Comparison of ENCODE assay signal across 8 mouse cellular contexts in genomic region chr3:97867221-97868023, GRCm38 (mm10). TPM values are rescaled to one million over a fixed set of nuclear protein-coding genes. Genes with fewer than 3 reads are reported as not detected.
A peak's percentile ranks its signal among the peaks of the same experiment; 100 is the strongest.
DNase-seq lines count a peak whose midpoint lies in the region; ATAC-seq and TF ChIP-seq lines count a peak whose summit lies in the region.

No protein-coding gene starts in this region.

- H3K27ac ChIP-seq in kidney, adult 2 months (ENCODE audit: insufficient read depth, low read depth, low read length) = no peak overlapping the region
- H3K27ac ChIP-seq in bone marrow macrophage, adult 2 months (ENCODE audit: insufficient read depth, low read depth, low read length) = no peak overlapping the region
- peak overlapping the region; percentile 50; the same call in 1 of the 2 replicates for H3K27ac ChIP-seq in forebrain, postnatal 0 days (ENCODE audit: low read depth, low read length)
- H3K27ac ChIP-seq in intestine, postnatal 0 days (ENCODE audit: low read depth, low read length) = no peak overlapping the region
- peak overlapping the region; percentile 62 for H3K27ac ChIP-seq in liver, postnatal 0 days (ENCODE audit: low read depth)
- H3K27ac ChIP-seq in small intestine, adult 2 months (ENCODE audit: insufficient read depth, low read depth, low read length) = no peak overlapping the region

- H3K4me1 ChIP-seq in kidney, adult 2 months (ENCODE audit: control insufficient read depth, insufficient read depth, low read length) = no peaks in the 10 kb centered on the region; the same call in 1 of the 2 replicates
- H3K4me1 ChIP-seq in bone marrow macrophage, adult 2 months (ENCODE audit: control insufficient read depth, insufficient read depth, low read length) = peaks cover 9% of the 10 kb centered on the region
- H3K4me1 ChIP-seq in forebrain, postnatal 0 days (ENCODE audit: insufficient read depth) = no peaks in the 10 kb centered on the region
- H3K4me1 ChIP-seq in intestine, postnatal 0 days (replicated peaks; ENCODE audit: control insufficient read depth, insufficient read depth, low read length) = no peaks in the 10 kb centered on the region
- peaks cover 3% of the 10 kb centered on the region; the same call in 1 of the 2 replicates for H3K4me1 ChIP-seq in liver, postnatal 0 days (ENCODE audit: insufficient read depth)
- H3K4me1 ChIP-seq in small intestine, adult 2 months (ENCODE audit: control insufficient read depth, insufficient read depth, insufficient read length, low read length) = no peaks in the 10 kb centered on the region

- 0 out of 2 replicates have a peak, but pooled peaks have one; percentile 14 for TF ChIP-seq CTCF in kidney, adult 2 months (conservative IDR thresholded peaks at IDR 0.05; ENCODE audit: insufficient read depth, insufficient read length, low read depth, low read length)
- no peak for TF ChIP-seq CTCF in bone marrow macrophage, adult 2 months (IDR thresholded peaks at IDR 0.05; ENCODE audit: low read depth, low read length)
- TF ChIP-seq CTCF in forebrain, postnatal 0 days (IDR thresholded peaks at IDR 0.05; ENCODE audit: low read depth) = no peak; the same call in 1 of the 2 replicates
- TF ChIP-seq CTCF in intestine, postnatal 0 days (IDR thresholded peaks at IDR 0.05; ENCODE audit: low read depth) = 0 out of 2 replicates have a peak, but pooled peaks have one; percentile 10
- no peak for TF ChIP-seq CTCF in liver, postnatal 0 days (IDR thresholded peaks at IDR 0.05; ENCODE audit: low read depth)
- peak; percentile 2; the same call in 1 of the 2 replicates for TF ChIP-seq CTCF in small intestine, adult 2 months (IDR thresholded peaks at IDR 0.05; ENCODE audit: extremely low read depth, insufficient read length, insufficient replicate concordance, low read depth, low read length)

- H3K4me2 ChIP-seq in forebrain, postnatal 0 days (ENCODE audit: low read depth) = peak overlapping the region; percentile 98
- H3K4me2 ChIP-seq in intestine, postnatal 0 days (replicated peaks; ENCODE audit: low read depth) = peak overlapping the region; percentile 92
- H3K4me2 ChIP-seq in liver, postnatal 0 days (ENCODE audit: low read depth, low read length) = peak overlapping the region; percentile 78

- 4% methylated on average over 28 of the region's 28 CpGs for WGBS in kidney, adult 2 months
- 7% methylated on average over 27 of the region's 28 CpGs for WGBS in forebrain, postnatal 0 days
- WGBS in intestine, postnatal 0 days = 3% methylated on average over 28 of the region's 28 CpGs
- WGBS in liver, postnatal 0 days (ENCODE audit: insufficient replicate concordance) = 4% methylated on average over 27 of the region's 28 CpGs
- WGBS in small intestine, adult 2 months = 3% methylated on average over 28 of the region's 28 CpGs

- TF ChIP-seq POLR2A in kidney, adult 2 months (IDR thresholded peaks at IDR 0.05; ENCODE audit: low read depth, low read length) = no peak
- TF ChIP-seq POLR2A in bone marrow macrophage, adult 2 months (IDR thresholded peaks at IDR 0.05; ENCODE audit: borderline replicate concordance, low read depth, low read length) = no peak
- TF ChIP-seq POLR2A in small intestine, adult 2 months (IDR thresholded peaks at IDR 0.05; ENCODE audit: low read depth, low read length) = no peak

- no peaks in the 10 kb centered on the region for H3K9me3 ChIP-seq in forebrain, postnatal 0 days (ENCODE audit: low read length)
- no peaks in the 10 kb centered on the region for H3K9me3 ChIP-seq in intestine, postnatal 0 days (ENCODE audit: control insufficient read depth)
- H3K9me3 ChIP-seq in liver, postnatal 0 days (ENCODE audit: low read length) = no peaks in the 10 kb centered on the region

- peak overlapping the region; percentile 56 for H3K4me3 ChIP-seq in kidney, adult 2 months (ENCODE audit: insufficient read depth, low read depth, low read length)
- peak overlapping the region; percentile 50 for H3K4me3 ChIP-seq in bone marrow macrophage, adult 2 months (ENCODE audit: insufficient read depth, low read length)
- H3K4me3 ChIP-seq in forebrain, postnatal 0 days (ENCODE audit: low read depth, low read length) = peak overlapping the region; percentile 59
- H3K4me3 ChIP-seq in intestine, postnatal 0 days (ENCODE audit: low read depth, low read length) = peak overlapping the region; percentile 46
- H3K4me3 ChIP-seq in liver, postnatal 0 days (ENCODE audit: low read depth, low read length) = peak overlapping the region; percentile 61
- H3K4me3 ChIP-seq in small intestine, adult 2 months (ENCODE audit: low read depth, low read length) = peak overlapping the region; percentile 60

- peak overlapping the region; percentile 64 for H3K9ac ChIP-seq in forebrain, postnatal 0 days
- H3K9ac ChIP-seq in intestine, postnatal 0 days (ENCODE audit: low read depth, low read length) = peak overlapping the region; percentile 51
- peak overlapping the region; percentile 69 for H3K9ac ChIP-seq in liver, postnatal 0 days (replicated peaks)

- peak; percentile 69 for ATAC-seq in forebrain, postnatal 0 days
- no peak for ATAC-seq in intestine, postnatal 0 days
- ATAC-seq in liver, postnatal 0 days = peak; percentile 48; the same call in 1 of the 2 replicates
- ATAC-seq in megakaryocyte-erythroid progenitor cell, adult 5-6 weeks (replicated peaks; ENCODE audit: low FRiP score, low TSS enrichment, poor library complexity, severe bottlenecking) = no peak; the same call in 1 of the 2 replicates

- no peaks in the 10 kb centered on the region for H3K27me3 ChIP-seq in kidney, adult 2 months (replicated peaks; ENCODE audit: control insufficient read depth, insufficient read depth, low read length)
- H3K27me3 ChIP-seq in forebrain, postnatal 0 days (ENCODE audit: insufficient read depth, low read length) = no peaks in the 10 kb centered on the region
- peaks cover 9% of the 10 kb centered on the region; the same call in 1 of the 2 replicates for H3K27me3 ChIP-seq in intestine, postnatal 0 days (replicated peaks; ENCODE audit: control insufficient read depth, insufficient read depth, low read length)
- H3K27me3 ChIP-seq in liver, postnatal 0 days (ENCODE audit: insufficient read depth, low read length) = peaks cover 13% of the 10 kb centered on the region; the same call in 1 of the 2 replicates
- peaks cover 2% of the 10 kb centered on the region; the same call in 1 of the 2 replicates for H3K27me3 ChIP-seq in small intestine, adult 2 months (ENCODE audit: control insufficient read depth, insufficient read depth, low read length)

- no peaks in the 10 kb centered on the region for H3K36me3 ChIP-seq in kidney, adult 2 months (ENCODE audit: control insufficient read depth, insufficient read depth, low read length)
- H3K36me3 ChIP-seq in forebrain, postnatal 0 days (ENCODE audit: insufficient read depth) = no peaks in the 10 kb centered on the region
- H3K36me3 ChIP-seq in intestine, postnatal 0 days (ENCODE audit: control insufficient read depth, insufficient read depth) = no peaks in the 10 kb centered on the region
- no peaks in the 10 kb centered on the region for H3K36me3 ChIP-seq in liver, postnatal 0 days (replicated peaks; ENCODE audit: insufficient read depth, low read length)
- H3K36me3 ChIP-seq in small intestine, adult 2 months (ENCODE audit: control insufficient read depth, insufficient read depth, low read length) = no peaks in the 10 kb centered on the region

- peak; percentile 19 for DNase-seq in kidney, adult 2 months
- DNase-seq in kidney, postnatal 14 days = no peak
- DNase-seq in forebrain, postnatal 0 days = peak; percentile 40
- peak; percentile 27 for DNase-seq in liver, postnatal 0 days

- no peak for TF ChIP-seq EP300 in liver, postnatal 0 days (IDR thresholded peaks at IDR 0.05; ENCODE audit: low read depth)

RNA-seq across cellular contexts. Expression of gene Pde4dip, which starts 21.1 kb away (rescaled TPM):
- polyA plus RNA-seq in kidney, adult 2 months (2012; rRNA removed) = 37.7 and 58.1 TPM in 2 replicates
- 14.8 and 16.6 TPM in 2 replicates for polyA plus RNA-seq in bone marrow macrophage, adult 2 months (2012; ENCODE audit: insufficient read depth, insufficient read length, missing spikeins)
- total RNA-seq in forebrain, postnatal 0 days (2014; rRNA removed) = 92.8 and 118 TPM in 2 replicates
- polyA plus RNA-seq in forebrain, postnatal 0 days (2015; fragmentation: Nextera tagmentation; extraction: Ambion mirVana) = 40.6 and 53.1 TPM in 2 replicates
- 10.0 and 12.4 TPM in 2 replicates for polyA plus RNA-seq in intestine, postnatal 0 days (2015; fragmentation: Nextera tagmentation; extraction: Ambion mirVana)
- 8.1 and 8.5 TPM in 2 replicates for polyA plus RNA-seq in liver, postnatal 0 days (2015; fragmentation: Nextera tagmentation; extraction: Ambion mirVana)
- 8.0 and 12.2 TPM in 2 replicates for polyA plus RNA-seq in small intestine, adult 2 months (2012; rRNA removed)
- 0.96 and 1.5 TPM in 2 replicates for total RNA-seq in megakaryocyte-erythroid progenitor cell, adult 5-6 weeks (2014; fragmentation: Nextera tagmentation)
- 1.2 and 3.4 TPM in 2 replicates for total RNA-seq in megakaryocyte-erythroid progenitor cell, adult 5-6 weeks (2017)

RNA-seq across cellular contexts. Expression of gene Sec22b, which starts 33.6 kb away (rescaled TPM):
- 24.6 and 31.1 TPM in 2 replicates for polyA plus RNA-seq in kidney, adult 2 months (2012; rRNA removed)
- polyA plus RNA-seq in bone marrow macrophage, adult 2 months (2012; ENCODE audit: insufficient read depth, insufficient read length, missing spikeins) = 69.9 and 70.9 TPM in 2 replicates
- total RNA-seq in forebrain, postnatal 0 days (2014; rRNA removed) = 71.3 and 73.9 TPM in 2 replicates
- polyA plus RNA-seq in forebrain, postnatal 0 days (2015; fragmentation: Nextera tagmentation; extraction: Ambion mirVana) = 83.4 and 91.4 TPM in 2 replicates
- polyA plus RNA-seq in intestine, postnatal 0 days (2015; fragmentation: Nextera tagmentation; extraction: Ambion mirVana) = 226 and 228 TPM in 2 replicates
- polyA plus RNA-seq in liver, postnatal 0 days (2015; fragmentation: Nextera tagmentation; extraction: Ambion mirVana) = 40.0 and 42.3 TPM in 2 replicates
- 28.5 and 40.0 TPM in 2 replicates for polyA plus RNA-seq in small intestine, adult 2 months (2012; rRNA removed)
- total RNA-seq in megakaryocyte-erythroid progenitor cell, adult 5-6 weeks (2014; fragmentation: Nextera tagmentation) = 38.9 and 51.7 TPM in 2 replicates
- total RNA-seq in megakaryocyte-erythroid progenitor cell, adult 5-6 weeks (2017) = 35.0 and 41.5 TPM in 2 replicates

Comparison
In these comparisons a context has a peak if more than half of its experiments do, and no peak if none do; other contexts are left out.
1. H3K27ac ChIP-seq: peak in forebrain, postnatal 0 days (single experiment) and liver, postnatal 0 days (single experiment); none in kidney, adult 2 months (single experiment), bone marrow macrophage, adult 2 months (single experiment), intestine, postnatal 0 days (single experiment) and small intestine, adult 2 months (single experiment).
2. CTCF ChIP-seq: peak in kidney, adult 2 months (single experiment), intestine, postnatal 0 days (single experiment) and small intestine, adult 2 months (single experiment); none in bone marrow macrophage, adult 2 months (single experiment), forebrain, postnatal 0 days (single experiment) and liver, postnatal 0 days (single experiment).
3. ATAC-seq: peak in forebrain, postnatal 0 days (single experiment) and liver, postnatal 0 days (single experiment); none in intestine, postnatal 0 days (single experiment) and megakaryocyte-erythroid progenitor cell, adult 5-6 weeks (single experiment).
4. Peak in every context shown above with its lines, with median percentiles within 50 percentile points of each other: H3K4me3 ChIP-seq, H3K4me2 ChIP-seq and H3K9ac ChIP-seq.